Mouse (Mus musculus): ENCODE results near the gene Slc13a3.

The Slc13a3 gene

GRCm38 (mm10) chr2:165482003-165482402, 9.0 kb upstream of the Slc13a3 start:
- DNase-seq (ENCODE audit: low spot score in 2 of 2), result no peak

GRCm38 (mm10) chr2:165475850-165476249, 2.8 kb upstream of the Slc13a3 start:
- DNase-seq (ENCODE audit: low spot score in 2 of 2), result no peak

- no peak for DNase-seq (ENCODE audit: low spot score in 2 of 2)
Observed at GRCm38 (mm10) chr2:165475412-165475811, 2.4 kb upstream of the Slc13a3 start.

GRCm38 (mm10) chr2:165471943-165472342, 1.1 kb downstream of the Slc13a3 start:
- DNase-seq (ENCODE audit: low spot score in 2 of 2), result no peak

- peak in 1 of 2 experiments; percentile 56 for DNase-seq (ENCODE audit: low spot score in 2 of 2)
Observed at GRCm38 (mm10) chr2:165470167-165470566, 2.9 kb downstream of the Slc13a3 start.

- no peak for DNase-seq (ENCODE audit: low spot score in 2 of 2)
Observed at GRCm38 (mm10) chr2:165467824-165468452, 5.1 kb downstream of the Slc13a3 start.

GRCm38 (mm10) chr2:165459663-165460062, 13.4 kb downstream of the Slc13a3 start:
- DNase-seq (ENCODE audit: low spot score in 2 of 2), result no peak

- DNase-seq (ENCODE audit: low spot score in 2 of 2), result no peak
Observed at GRCm38 (mm10) chr2:165458189-165458588, 14.8 kb downstream of the Slc13a3 start.

- DNase-seq (ENCODE audit: low spot score in 2 of 2), result no peak
Observed at GRCm38 (mm10) chr2:165456710-165457109, 16.3 kb downstream of the Slc13a3 start.

GRCm38 (mm10) chr2:165452730-165453693, 20.0 kb downstream of the Slc13a3 start:
- DNase-seq (ENCODE audit: low spot score in 2 of 2), result no peak

GRCm38 (mm10) chr2:165448475-165448874, 24.6 kb downstream of the Slc13a3 start:
- no peak for DNase-seq (ENCODE audit: low spot score in 2 of 2)

GRCm38 (mm10) chr2:165444861-165445260, 28.2 kb downstream of the Slc13a3 start:
- DNase-seq (ENCODE audit: low spot score in 2 of 2), result no peak

GRCm38 (mm10) chr2:165442981-165443380, 30.0 kb downstream of the Slc13a3 start:
- DNase-seq (ENCODE audit: low spot score in 2 of 2), result no peak

GRCm38 (mm10) chr2:165441613-165442012, 31.4 kb downstream of the Slc13a3 start:
- DNase-seq (ENCODE audit: low spot score in 2 of 2), result no peak

- DNase-seq (ENCODE audit: low spot score in 2 of 2), result no peak
Observed at GRCm38 (mm10) chr2:165439613-165440012, 33.4 kb downstream of the Slc13a3 start.

GRCm38 (mm10) chr2:165438881-165439280, 34.1 kb downstream of the Slc13a3 start:
- DNase-seq (ENCODE audit: low spot score in 2 of 2), result no peak

GRCm38 (mm10) chr2:165428694-165429093, 44.3 kb downstream of the Slc13a3 start:
- no peak for DNase-seq (ENCODE audit: low spot score in 2 of 2)

GRCm38 (mm10) chr2:165420195-165420594, 52.8 kb downstream of the Slc13a3 start:
- DNase-seq (ENCODE audit: low spot score in 2 of 2), result no peak

- DNase-seq (ENCODE audit: low spot score in 2 of 2), result no peak
Observed at GRCm38 (mm10) chr2:165419670-165420111, 53.3 kb downstream of the Slc13a3 start.

- DNase-seq (ENCODE audit: low spot score in 2 of 2), result no peak
Observed at GRCm38 (mm10) chr2:165418577-165418976, 54.5 kb downstream of the Slc13a3 start.

- DNase-seq (ENCODE audit: low spot score in 2 of 2), result no peak
Observed at GRCm38 (mm10) chr2:165417291-165417690, 55.7 kb downstream of the Slc13a3 start.

GRCm38 (mm10) chr2:165415795-165416194, 57.2 kb downstream of the Slc13a3 start:
- no peak for DNase-seq (ENCODE audit: low spot score in 2 of 2)
